Mouse (Mus musculus) MEL (cell line): ENCODE measurements around the gene Med21.

ENCODE experiments used
- CHD2 ChIP-seq: IDR thresholded peaks from 2 replicates; pipeline ENCODE4 v1.6.1; 2011; ENCODE audit warnings: low read length, improper control_type of control experiment
- CTCF ChIP-seq, 3 experiments: IDR thresholded peaks in 2 of 3; conservative IDR thresholded peaks in 1 of 3; 2 replicates each; pipeline ENCODE4 v1.5.1; 2011 to 2012; ENCODE audit warnings: low read length in 3 of 3, low read depth in 2 of 3, mild to moderate bottlenecking in 2 of 3, improper control_type of control experiment in 1 of 3, inconsistent platforms in 1 of 3, mixed read lengths in 1 of 3, moderate library complexity in 1 of 3; ENCODE audit not compliant: control insufficient read depth in 1 of 3, insufficient read depth in 1 of 3, poor library complexity in 1 of 3, severe bottlenecking in 1 of 3
- GATA1 ChIP-seq: IDR thresholded peaks from 2 replicates; pipeline ENCODE4 v1.6.1; 2011; ENCODE audit warnings: low read depth, low read length, improper control_type of control experiment
- HCFC1 ChIP-seq: IDR thresholded peaks from 2 replicates; pipeline ENCODE4 v1.6.1; 2012; ENCODE audit warnings: low read depth, mild to moderate bottlenecking, inconsistent platforms, low read length, improper control_type of control experiment, moderate library complexity
- MAZ ChIP-seq: IDR thresholded peaks from 2 replicates; pipeline ENCODE4 v1.6.1; 2012; ENCODE audit warnings: low read depth, mild to moderate bottlenecking, inconsistent platforms, low read length, improper control_type of control experiment
- POLR2A ChIP-seq, 2 experiments: IDR thresholded peaks; 2 replicates each; pipeline ENCODE4 v1.6.1; 2011 to 2012; ENCODE audit warnings: low read length in 2 of 2, mild to moderate bottlenecking in 2 of 2, control low read depth in 1 of 2, improper control_type of control experiment in 1 of 2, low read depth in 1 of 2, moderate library complexity in 1 of 2; ENCODE audit not compliant: control insufficient read depth in 1 of 2, insufficient read depth in 1 of 2, poor library complexity in 1 of 2
- RAD21 ChIP-seq: IDR thresholded peaks from 2 replicates; pipeline ENCODE4 v1.6.1; 2011; ENCODE audit warnings: mild to moderate bottlenecking, low read depth, low read length, improper control_type of control experiment

DNA sequence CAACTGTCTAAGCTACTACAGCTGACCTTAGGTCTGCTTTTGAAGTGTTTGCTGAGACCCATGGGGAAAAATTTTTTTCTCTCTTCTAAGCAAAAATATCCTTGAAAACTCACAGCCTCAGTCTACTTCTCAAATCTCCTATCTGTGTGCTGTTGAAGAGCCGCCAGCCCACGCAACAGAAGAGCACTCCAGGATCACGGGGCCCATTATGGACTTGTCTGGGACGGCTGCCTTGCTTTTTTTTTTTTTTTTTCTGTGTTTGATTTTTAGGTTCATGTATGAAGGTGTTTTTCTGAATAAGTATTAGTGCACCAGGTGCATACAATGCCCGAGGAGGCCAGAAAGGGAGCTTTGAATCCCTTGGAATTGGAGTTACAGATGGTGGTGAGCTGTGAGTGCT lies 5.9 kb upstream of the Med21 start:
- TF ChIP-seq GATA1 (no peak), POLR2A (IDR thresholded peaks at IDR 0.05; ENCODE audit: control insufficient read depth in 1 of 2, insufficient read depth in 1 of 2, low read depth in 1 of 2, low read length in 2 of 2, poor library complexity in 1 of 2) (no peak), CTCF (IDR thresholded peaks at IDR 0.05 in 2 of 3, conservative IDR thresholded peaks at IDR 0.05 in 1 of 3; ENCODE audit: control insufficient read depth in 1 of 3, insufficient read depth in 1 of 3, low read depth in 2 of 3, low read length in 3 of 3, poor library complexity in 1 of 3, severe bottlenecking in 1 of 3) (no peak), CHD2 (no peak), RAD21 (no peak), HCFC1 (no peak), MAZ (no peak)
